ENCODE assay signal across 8 mouse cellular contexts in the genomic region with DNA sequence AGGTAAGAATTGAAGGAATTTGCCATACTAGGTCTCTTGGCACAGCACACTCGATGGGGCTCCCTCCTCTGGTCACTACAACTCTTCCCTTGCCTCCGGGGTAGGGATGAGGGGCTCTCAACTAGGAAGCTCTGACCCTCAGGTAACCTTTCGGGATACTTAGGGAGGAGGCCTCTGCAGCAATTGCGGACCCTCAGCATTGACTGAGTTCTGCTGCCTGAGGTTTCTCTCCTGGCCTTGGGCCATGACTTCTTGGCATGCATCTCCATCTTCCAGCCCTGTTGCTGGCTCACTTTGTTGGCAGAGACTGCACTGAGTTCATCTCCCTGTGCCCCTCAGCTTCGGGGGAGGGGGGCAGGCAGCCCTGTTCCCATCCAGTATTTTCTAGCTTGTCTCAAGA.
DNase-seq lines count a peak whose midpoint lies in the region; ATAC-seq and TF ChIP-seq lines count a peak whose summit lies in the region.

No protein-coding gene starts in this region.

- in situ Hi-C loops in Patski (cut with MboI; ENCODE audit: low pct_unique_long_range_greater_than_20kb) = loop anchor here (5.0 kb wide), 1 partner anchor 37 kb away; no protein-coding TSS in a partner anchor

- ATAC-seq in hindbrain, embryonic 13.5 days (ENCODE audit: low FRiP score) = 0 out of 2 replicates have a peak, but pooled peaks have one; percentile 55
- no peak for ATAC-seq in hindbrain, embryonic 11.5 days (ENCODE audit: low FRiP score)
- peak; percentile 23 for ATAC-seq in Patski

- H3K4me1 ChIP-seq in hindbrain, embryonic 13.5 days (replicated peaks) = 0 out of 2 replicates have a peak, but pooled peaks cover 8% of the 10 kb centered on the region
- 0 out of 2 replicates have a peak, but pooled peaks cover 2% of the 10 kb centered on the region for H3K4me1 ChIP-seq in hindbrain, embryonic 11.5 days (replicated peaks; ENCODE audit: control insufficient read depth, insufficient read depth, low read length)
- H3K4me1 ChIP-seq in midbrain, embryonic 10.5 days = no peaks in the 10 kb centered on the region

- CTCF ChIA-PET in Patski (lab: Charles Lee) = interaction anchor here (0.9 to 3.0 kb wide), 8 partner anchors 10 to 202 kb away, joined by 3 to 9 read pairs (median 4); no protein-coding TSS in a partner anchor

- DNase-seq in hindbrain, embryonic 11.5 days (ENCODE audit: low spot score) = no peak
- peak; percentile 39 for DNase-seq in Patski (ENCODE audit: low read depth, low spot score)
- peak; percentile 63 to 73 for DNase-seq in cerebellum, postnatal 14 days
- peak; percentile 51 for DNase-seq in kidney, postnatal 14 days
- no peak for DNase-seq in spleen, postnatal 36 days (ENCODE audit: low spot score in 2 of 2)
- no peak for DNase-seq in B cell, adult 2 months
- no peak for DNase-seq in midbrain, embryonic 10.5 days (ENCODE audit: low spot score)

- H3K27ac ChIP-seq in hindbrain, embryonic 13.5 days = no peak overlapping the region
- no peak overlapping the region for H3K27ac ChIP-seq in hindbrain, embryonic 11.5 days (ENCODE audit: low read depth, low read length)
- H3K27ac ChIP-seq in midbrain, embryonic 10.5 days (replicated peaks) = no peak overlapping the region

- no peaks in the 10 kb centered on the region for H3K27me3 ChIP-seq in hindbrain, embryonic 13.5 days
- no peaks in the 10 kb centered on the region for H3K27me3 ChIP-seq in hindbrain, embryonic 11.5 days (ENCODE audit: control insufficient read depth, insufficient read depth, low read length)
- no peaks in the 10 kb centered on the region for H3K27me3 ChIP-seq in Patski
- H3K27me3 ChIP-seq in midbrain, embryonic 10.5 days (ENCODE audit: low read depth, poor library complexity, severe bottlenecking) = no peaks in the 10 kb centered on the region

- no peak overlapping the region for H3K4me3 ChIP-seq in hindbrain, embryonic 13.5 days
- H3K4me3 ChIP-seq in hindbrain, embryonic 11.5 days (ENCODE audit: low read depth, low read length) = no peak overlapping the region
- H3K4me3 ChIP-seq in midbrain, embryonic 10.5 days = no peak overlapping the region

- POLR2A ChIA-PET in Patski (lab: Charles Lee) = no interaction called here

- H3K9ac ChIP-seq in hindbrain, embryonic 13.5 days = no peak overlapping the region
- no peak overlapping the region for H3K9ac ChIP-seq in hindbrain, embryonic 11.5 days (ENCODE audit: low read depth, low read length)

- H3K9me3 ChIP-seq in hindbrain, embryonic 13.5 days = no peaks in the 10 kb centered on the region
- no peaks in the 10 kb centered on the region for H3K9me3 ChIP-seq in hindbrain, embryonic 11.5 days (ENCODE audit: control insufficient read depth, low read length)
- no peaks in the 10 kb centered on the region for H3K9me3 ChIP-seq in midbrain, embryonic 10.5 days (replicated peaks)

- WGBS in hindbrain, embryonic 13.5 days = 89% methylated on average over 5 of the region's 5 CpGs
- 92% methylated on average over 5 of the region's 5 CpGs for WGBS in hindbrain, embryonic 11.5 days
- 90% methylated on average over 5 of the region's 5 CpGs for WGBS in midbrain, embryonic 10.5 days

- H3K4me2 ChIP-seq in hindbrain, embryonic 13.5 days = no peak overlapping the region
- no peak overlapping the region for H3K4me2 ChIP-seq in hindbrain, embryonic 11.5 days (replicated peaks; ENCODE audit: low read depth, low read length)

- no peak for TF ChIP-seq CTCF in Patski (IDR thresholded peaks at IDR 0.05)

- peaks cover 24% of the 10 kb centered on the region for H3K36me3 ChIP-seq in hindbrain, embryonic 13.5 days
- no peaks in the 10 kb centered on the region for H3K36me3 ChIP-seq in hindbrain, embryonic 11.5 days (ENCODE audit: control insufficient read depth, insufficient read depth, low read length)
- H3K36me3 ChIP-seq in midbrain, embryonic 10.5 days = peaks cover 31% of the 10 kb centered on the region

Comparison
In these comparisons a context has a peak if more than half of its experiments do, and no peak if none do; other contexts are left out.
1. DNase-seq: peak in Patski (single experiment), cerebellum, postnatal 14 days (2 of 2) and kidney, postnatal 14 days (single experiment); none in hindbrain, embryonic 11.5 days (single experiment), spleen, postnatal 36 days (0 of 2), B cell, adult 2 months (0 of 2) and midbrain, embryonic 10.5 days (single experiment).